Mouse (Mus musculus): ENCODE measurements around the gene Mal. TPM values are rescaled to one million over a fixed set of nuclear protein-coding genes. Genes with fewer than 3 reads are reported as not detected.

The Mal gene
- polyA plus RNA-seq, 1 experiment from 2014 or later = 7.0 TPM

GRCm38 (mm10) chr2:127638973-127639372 is 17.5 kb downstream of the Mal start:
- no peak for ATAC-seq (ENCODE audit: insufficient number of reproducible peaks, insufficient read depth, low FRiP score, low read depth)
- Histone ChIP-seq H3K9me3 (ENCODE audit: control insufficient read depth, low read depth, low read length) (no peaks in the 10 kb centered on the region), H3K36me3 (ENCODE audit: control insufficient read depth, insufficient read depth, low read length) (no peaks in the 10 kb centered on the region), H3K4me1 (ENCODE audit: control insufficient read depth, insufficient read depth, low read length) (0 out of 2 replicates have a peak, but pooled peaks cover 3% of the 10 kb centered on the region), H3K27me3 (ENCODE audit: control insufficient read depth, insufficient read depth, low read length) (no peaks in the 10 kb centered on the region), H3K4me2 (replicated peaks; ENCODE audit: low read depth, low read length) (no peak overlapping the region), H3K27ac (ENCODE audit: low read length) (no peak overlapping the region), H3K9ac (replicated peaks; ENCODE audit: low read depth, low read length) (no peak overlapping the region), H3K4me3 (ENCODE audit: low read depth, low read length) (no peak overlapping the region)
- WGBS = 65% methylated on average over 9 of the region's 9 CpGs

DNA sequence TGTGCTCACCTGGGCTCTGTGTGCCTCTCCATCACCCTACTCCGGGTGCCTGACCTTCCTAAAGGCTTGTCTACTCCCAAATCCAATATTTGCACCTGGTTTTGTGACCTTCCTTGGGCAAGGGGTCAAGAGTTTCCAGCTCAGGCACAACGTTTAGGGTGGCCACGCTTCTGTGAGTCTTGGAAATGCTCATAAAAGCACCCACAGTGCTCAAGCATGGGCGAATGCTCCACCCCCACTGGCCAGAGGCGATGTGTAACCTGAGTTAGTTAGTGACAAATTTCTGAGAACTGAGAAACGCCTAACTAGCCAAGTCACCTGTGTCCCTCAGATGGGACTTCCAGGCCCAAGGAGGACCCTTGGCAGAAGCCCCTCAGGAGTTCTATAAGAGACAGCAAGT is 20.9 kb downstream of the Mal start:
- Histone ChIP-seq H3K4me3 (ENCODE audit: low read depth, low read length) (no peak overlapping the region), H3K27ac (ENCODE audit: low read length) (no peak overlapping the region), H3K27me3 (ENCODE audit: control insufficient read depth, insufficient read depth, low read length) (no peaks in the 10 kb centered on the region), H3K4me2 (replicated peaks; ENCODE audit: low read depth, low read length) (no peak overlapping the region), H3K36me3 (ENCODE audit: control insufficient read depth, insufficient read depth, low read length) (no peaks in the 10 kb centered on the region), H3K4me1 (ENCODE audit: control insufficient read depth, insufficient read depth, low read length) (no peaks in the 10 kb centered on the region), H3K9me3 (ENCODE audit: control insufficient read depth, low read depth, low read length) (no peaks in the 10 kb centered on the region), H3K9ac (replicated peaks; ENCODE audit: low read depth, low read length) (no peak overlapping the region)
- WGBS = 65% methylated on average over 6 of the region's 6 CpGs
- no peak for ATAC-seq (ENCODE audit: insufficient number of reproducible peaks, insufficient read depth, low FRiP score, low read depth)

DNA sequence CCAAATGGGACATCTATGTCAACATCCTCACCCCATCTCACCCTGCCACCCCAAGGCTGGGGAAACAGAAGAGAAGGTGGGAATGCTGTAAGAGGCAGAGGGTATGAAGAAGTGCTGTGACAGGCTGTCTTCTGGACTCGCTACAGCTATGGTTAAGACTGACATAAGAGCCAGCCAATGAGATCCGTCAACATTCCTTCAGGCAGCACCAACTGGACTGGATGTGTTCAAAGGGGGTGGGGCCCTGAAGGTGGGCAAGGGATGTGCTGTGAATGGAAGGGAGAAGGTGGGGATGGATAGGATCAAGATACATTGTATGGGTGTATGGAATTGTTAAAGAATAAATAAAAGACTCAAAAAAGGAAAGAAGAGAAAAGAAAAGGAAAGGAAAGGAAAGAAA is 23.9 kb downstream of the Mal start:
- Histone ChIP-seq H3K36me3 (ENCODE audit: control insufficient read depth, insufficient read depth, low read length) (no peaks in the 10 kb centered on the region), H3K4me2 (replicated peaks; ENCODE audit: low read depth, low read length) (no peak overlapping the region), H3K4me3 (ENCODE audit: low read depth, low read length) (no peak overlapping the region), H3K27me3 (ENCODE audit: control insufficient read depth, insufficient read depth, low read length) (no peaks in the 10 kb centered on the region), H3K9me3 (ENCODE audit: control insufficient read depth, low read depth, low read length) (no peaks in the 10 kb centered on the region), H3K4me1 (ENCODE audit: control insufficient read depth, insufficient read depth, low read length) (no peaks in the 10 kb centered on the region), H3K27ac (ENCODE audit: low read length) (no peak overlapping the region), H3K9ac (replicated peaks; ENCODE audit: low read depth, low read length) (no peak overlapping the region)
- WGBS = 63% methylated on average over 2 of the region's 2 CpGs
- no peak for ATAC-seq (ENCODE audit: insufficient number of reproducible peaks, insufficient read depth, low FRiP score, low read depth)

- Histone ChIP-seq H3K27me3 (ENCODE audit: control insufficient read depth, insufficient read depth, low read length) (no peaks in the 10 kb centered on the region), H3K27ac (ENCODE audit: low read length) (no peak overlapping the region), H3K9ac (replicated peaks; ENCODE audit: low read depth, low read length) (no peak overlapping the region), H3K36me3 (ENCODE audit: control insufficient read depth, insufficient read depth, low read length) (no peaks in the 10 kb centered on the region), H3K4me3 (ENCODE audit: low read depth, low read length) (no peak overlapping the region), H3K4me1 (ENCODE audit: control insufficient read depth, insufficient read depth, low read length) (no peaks in the 10 kb centered on the region), H3K4me2 (replicated peaks; ENCODE audit: low read depth, low read length) (no peak overlapping the region), H3K9me3 (ENCODE audit: control insufficient read depth, low read depth, low read length) (no peaks in the 10 kb centered on the region)
- ATAC-seq (ENCODE audit: insufficient number of reproducible peaks, insufficient read depth, low FRiP score, low read depth) = no peak
- WGBS = 79% methylated on average over 6 of the region's 6 CpGs
Observed at GRCm38 (mm10) chr2:127627990-127628570, 28.4 kb downstream of the Mal start.

DNA sequence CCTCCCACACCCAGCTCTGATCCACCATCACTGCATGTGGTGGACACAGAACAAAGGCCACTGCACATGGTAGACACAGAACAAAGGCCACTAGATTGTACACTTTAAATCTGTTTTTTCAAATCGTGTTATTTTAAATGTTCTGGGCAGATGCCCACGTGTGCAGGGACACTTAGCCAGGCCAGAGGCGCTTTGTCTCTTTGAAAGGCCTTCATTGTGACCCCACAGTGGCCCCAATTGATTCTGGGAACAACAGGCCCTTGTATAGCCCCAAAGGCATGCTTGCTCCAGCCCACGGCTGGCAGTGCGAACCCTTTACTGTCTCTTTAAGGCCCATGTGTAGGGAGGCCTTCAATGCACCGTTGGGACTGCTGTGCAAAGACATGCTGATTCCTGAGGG is 29.1 kb downstream of the Mal start:
- Histone ChIP-seq H3K9me3 (ENCODE audit: control insufficient read depth, low read depth, low read length) (no peaks in the 10 kb centered on the region), H3K27ac (ENCODE audit: low read length) (no peak overlapping the region), H3K27me3 (ENCODE audit: control insufficient read depth, insufficient read depth, low read length) (no peaks in the 10 kb centered on the region), H3K4me2 (replicated peaks; ENCODE audit: low read depth, low read length) (no peak overlapping the region), H3K9ac (replicated peaks; ENCODE audit: low read depth, low read length) (no peak overlapping the region), H3K36me3 (ENCODE audit: control insufficient read depth, insufficient read depth, low read length) (no peaks in the 10 kb centered on the region), H3K4me3 (ENCODE audit: low read depth, low read length) (no peak overlapping the region), H3K4me1 (ENCODE audit: control insufficient read depth, insufficient read depth, low read length) (no peaks in the 10 kb centered on the region)
- ATAC-seq (ENCODE audit: insufficient number of reproducible peaks, insufficient read depth, low FRiP score, low read depth) = 0 out of 2 replicates have a peak, but pooled peaks have one; percentile 18
- WGBS = 72% methylated on average over 6 of the region's 6 CpGs

DNA sequence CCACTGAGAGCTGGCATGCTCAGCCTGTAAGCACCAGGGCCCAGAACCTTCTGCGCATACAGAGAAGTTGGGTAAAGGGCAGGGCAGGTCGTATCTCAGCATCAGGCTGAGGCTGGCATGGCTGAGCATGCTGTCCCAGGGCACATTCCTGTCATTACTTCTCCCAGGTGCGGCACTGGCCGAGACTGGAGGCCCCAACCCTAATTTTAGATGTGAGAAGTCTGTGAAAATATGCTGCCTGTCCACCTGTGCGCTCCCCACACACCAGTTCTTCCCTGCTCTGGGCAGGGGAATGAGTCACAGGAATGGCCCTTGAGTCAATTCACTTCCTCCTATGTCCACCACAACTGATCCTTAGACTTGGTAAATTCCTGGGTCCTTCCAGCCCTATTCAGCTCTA is 30.8 kb downstream of the Mal start:
- Histone ChIP-seq H3K4me2 (replicated peaks; ENCODE audit: low read depth, low read length) (no peak overlapping the region), H3K27me3 (ENCODE audit: control insufficient read depth, insufficient read depth, low read length) (no peaks in the 10 kb centered on the region), H3K27ac (ENCODE audit: low read length) (no peak overlapping the region), H3K9me3 (ENCODE audit: control insufficient read depth, low read depth, low read length) (no peaks in the 10 kb centered on the region), H3K4me1 (ENCODE audit: control insufficient read depth, insufficient read depth, low read length) (no peaks in the 10 kb centered on the region), H3K36me3 (ENCODE audit: control insufficient read depth, insufficient read depth, low read length) (no peaks in the 10 kb centered on the region), H3K4me3 (ENCODE audit: low read depth, low read length) (no peak overlapping the region), H3K9ac (replicated peaks; ENCODE audit: low read depth, low read length) (no peak overlapping the region)
- ATAC-seq (ENCODE audit: insufficient number of reproducible peaks, insufficient read depth, low FRiP score, low read depth) = no peak
- WGBS = 61% methylated on average over 5 of the region's 5 CpGs

DNA sequence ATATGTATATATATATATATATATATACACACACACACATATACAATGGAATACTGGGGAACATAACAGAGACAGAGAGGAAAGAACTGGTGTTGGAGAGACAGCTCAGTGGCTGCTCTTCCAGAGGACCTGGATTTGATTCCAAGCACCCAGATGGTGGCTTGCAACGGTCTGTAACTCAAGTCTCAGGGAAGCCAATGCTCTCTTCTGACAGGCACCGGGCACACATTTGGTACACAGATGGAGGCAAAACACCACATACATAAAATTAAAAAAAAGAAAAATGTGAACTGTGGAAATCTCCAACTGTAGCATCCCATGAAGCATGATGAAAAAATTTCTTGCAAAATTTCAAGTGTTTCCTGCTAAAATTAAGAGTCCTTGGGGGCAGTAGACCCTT is 31.7 kb downstream of the Mal start:
- H3K4me2 ChIP-seq (replicated peaks; ENCODE audit: low read depth, low read length) = no peak overlapping the region
- H3K27me3 ChIP-seq (ENCODE audit: control insufficient read depth, insufficient read depth, low read length) = no peaks in the 10 kb centered on the region
- ATAC-seq (ENCODE audit: insufficient number of reproducible peaks, insufficient read depth, low FRiP score, low read depth) = no peak
- no peaks in the 10 kb centered on the region for H3K36me3 ChIP-seq (ENCODE audit: control insufficient read depth, insufficient read depth, low read length)
- no peaks in the 10 kb centered on the region for H3K9me3 ChIP-seq (ENCODE audit: control insufficient read depth, low read depth, low read length)
- no peaks in the 10 kb centered on the region for H3K4me1 ChIP-seq (ENCODE audit: control insufficient read depth, insufficient read depth, low read length)
- H3K4me3 ChIP-seq (ENCODE audit: low read depth, low read length) = no peak overlapping the region
- H3K27ac ChIP-seq (ENCODE audit: low read length) = no peak overlapping the region
- WGBS = 96% methylated on average over 2 of the region's 2 CpGs
- H3K9ac ChIP-seq (replicated peaks; ENCODE audit: low read depth, low read length) = no peak overlapping the region

- Histone ChIP-seq H3K36me3 (ENCODE audit: control insufficient read depth, insufficient read depth, low read length) (no peaks in the 10 kb centered on the region), H3K4me1 (ENCODE audit: control insufficient read depth, insufficient read depth, low read length) (no peaks in the 10 kb centered on the region), H3K27me3 (ENCODE audit: control insufficient read depth, insufficient read depth, low read length) (no peaks in the 10 kb centered on the region), H3K27ac (ENCODE audit: low read length) (no peak overlapping the region), H3K4me3 (ENCODE audit: low read depth, low read length) (no peak overlapping the region), H3K9ac (replicated peaks; ENCODE audit: low read depth, low read length) (no peak overlapping the region), H3K4me2 (replicated peaks; ENCODE audit: low read depth, low read length) (no peak overlapping the region), H3K9me3 (ENCODE audit: control insufficient read depth, low read depth, low read length) (no peaks in the 10 kb centered on the region)
- ATAC-seq (ENCODE audit: insufficient number of reproducible peaks, insufficient read depth, low FRiP score, low read depth) = no peak
- 48% methylated on average over 3 of the region's 3 CpGs for WGBS
Observed at GRCm38 (mm10) chr2:127622065-127622464, 34.4 kb downstream of the Mal start.

- Histone ChIP-seq H3K9ac (replicated peaks; ENCODE audit: low read depth, low read length) (no peak overlapping the region), H3K4me3 (ENCODE audit: low read depth, low read length) (no peak overlapping the region)
Observed at GRCm38 (mm10) chr2:127619311-127619710, 37.2 kb downstream of the Mal start.

More at GRCm38 (mm10) chr2:127619311-127619710, 37.2 kb downstream of the Mal start:
- Histone ChIP-seq H3K27ac (ENCODE audit: low read length) (no peak overlapping the region), H3K9me3 (ENCODE audit: control insufficient read depth, low read depth, low read length) (no peaks in the 10 kb centered on the region), H3K27me3 (ENCODE audit: control insufficient read depth, insufficient read depth, low read length) (no peaks in the 10 kb centered on the region), H3K4me2 (replicated peaks; ENCODE audit: low read depth, low read length) (no peak overlapping the region), H3K4me1 (ENCODE audit: control insufficient read depth, insufficient read depth, low read length) (no peaks in the 10 kb centered on the region), H3K36me3 (ENCODE audit: control insufficient read depth, insufficient read depth, low read length) (no peaks in the 10 kb centered on the region)
- ATAC-seq (ENCODE audit: insufficient number of reproducible peaks, insufficient read depth, low FRiP score, low read depth) = no peak
- WGBS = 81% methylated on average over 3 of the region's 3 CpGs
